18 mouse cellular contexts compared by ENCODE assay signal in the genomic region with DNA sequence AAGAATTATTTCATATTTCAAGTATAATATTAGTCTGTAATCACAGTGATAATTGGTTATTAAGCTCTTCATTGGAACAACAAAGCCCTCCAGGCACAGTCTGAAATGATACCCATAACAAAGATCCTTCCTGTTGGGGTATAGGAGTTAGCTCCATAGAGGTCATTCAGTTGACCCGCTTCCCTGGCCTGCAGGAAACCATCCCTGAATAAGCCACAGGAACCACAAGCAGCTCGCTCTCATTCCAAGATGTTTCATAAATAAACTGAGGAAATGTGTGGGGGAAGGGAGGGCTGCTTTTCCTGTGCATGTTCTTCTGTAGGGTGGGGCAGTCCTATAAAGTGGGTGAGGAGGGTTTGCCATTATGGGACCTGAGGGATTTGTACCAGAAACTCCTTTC. TPM values are rescaled to one million over a fixed set of nuclear protein-coding genes. Genes with fewer than 3 reads are reported as not detected.
A peak's percentile ranks its signal among the peaks of the same experiment; 100 is the strongest.
DNase-seq lines count a peak whose midpoint lies in the region; ATAC-seq and TF ChIP-seq lines count a peak whose summit lies in the region.
"Had no signal": no experiment of that assay in that cellular context is flagged by ENCODE, and none has a peak within 500 bp of the region (broad histone marks: within the 10 kb centered on the region; RNA-seq: fewer than 3 reads in every experiment).

No protein-coding gene starts in this region.

- DNase-seq in hindbrain, embryonic 11.5 days (ENCODE audit: low spot score) = peak; percentile 3
- peak; percentile 42 for DNase-seq in lung, embryonic 14.5 days
- DNase-seq in lung, adult 2 months = no peak
- DNase-seq in lung, postnatal 0 days (ENCODE audit: low spot score) = no peak
- peak; percentile 2 for DNase-seq in yolk sac, embryonic 10.5 days (ENCODE audit: low spot score)
- DNase-seq in cerebellum, postnatal 14 days = no peak
- no peak for DNase-seq in urinary bladder, postnatal 14 days (ENCODE audit: low spot score)
- DNase-seq: cerebellum, adult 9-11 months; gastrocnemius, postnatal 25 days; heart, postnatal 36 days; liver, postnatal 0 days; midbrain, embryonic 14.5 days; thymus, postnatal 25 days had no signal

- H3K27me3 ChIP-seq in hindbrain, embryonic 11.5 days (ENCODE audit: control insufficient read depth, insufficient read depth, low read length) = no peaks in the 10 kb centered on the region
- no peaks in the 10 kb centered on the region for H3K27me3 ChIP-seq in hindbrain, embryonic 12.5 days
- no peaks in the 10 kb centered on the region for H3K27me3 ChIP-seq in lung, embryonic 14.5 days (ENCODE audit: insufficient read depth, low read length)
- H3K27me3 ChIP-seq in lung, postnatal 0 days (replicated peaks; ENCODE audit: insufficient read depth, low read length) = no peaks in the 10 kb centered on the region
- H3K27me3 ChIP-seq: hindbrain, embryonic 15.5 days; limb, embryonic 12.5 days; neural tube, embryonic 12.5 days had no signal

- TF ChIP-seq CTCF in lung, embryonic 14.5 days (IDR thresholded peaks at IDR 0.05; ENCODE audit: low read depth) = no peak
- TF ChIP-seq CTCF in lung, adult 2 months (IDR thresholded peaks at IDR 0.05; ENCODE audit: insufficient read depth, low read length) = no peak
- no peak for TF ChIP-seq CTCF in lung, postnatal 0 days (IDR thresholded peaks at IDR 0.05)

- no peaks in the 10 kb centered on the region for H3K4me1 ChIP-seq in hindbrain, embryonic 11.5 days (replicated peaks; ENCODE audit: control insufficient read depth, insufficient read depth, low read length)
- no peaks in the 10 kb centered on the region for H3K4me1 ChIP-seq in hindbrain, embryonic 12.5 days
- H3K4me1 ChIP-seq in lung, embryonic 14.5 days (ENCODE audit: insufficient read depth) = no peaks in the 10 kb centered on the region
- H3K4me1 ChIP-seq in lung, adult 2 months (ENCODE audit: control insufficient read depth, insufficient read depth, low read length) = no peaks in the 10 kb centered on the region
- H3K4me1 ChIP-seq in lung, postnatal 0 days (ENCODE audit: insufficient read depth, low read depth, low read length) = no peaks in the 10 kb centered on the region
- H3K4me1 ChIP-seq: hindbrain, embryonic 15.5 days; neural tube, embryonic 12.5 days had no signal

- no peak for TF ChIP-seq POLR2A in lung, adult 2 months (IDR thresholded peaks at IDR 0.05; ENCODE audit: borderline replicate concordance, extremely low read depth, low read depth, low read length)

- ATAC-seq in hindbrain, embryonic 11.5 days (ENCODE audit: low FRiP score) = no peak
- no peak for ATAC-seq in hindbrain, embryonic 12.5 days (ENCODE audit: low FRiP score)
- no peak; the same call in 1 of the 2 replicates for ATAC-seq in lung, embryonic 14.5 days (ENCODE audit: insufficient read depth)
- ATAC-seq in lung, postnatal 0 days = peak; percentile 41; the same call in 1 of the 2 replicates
- ATAC-seq: liver, postnatal 0 days had no signal

- no peaks in the 10 kb centered on the region for H3K36me3 ChIP-seq in hindbrain, embryonic 11.5 days (ENCODE audit: control insufficient read depth, insufficient read depth, low read length)
- H3K36me3 ChIP-seq in hindbrain, embryonic 12.5 days = no peaks in the 10 kb centered on the region
- H3K36me3 ChIP-seq in lung, embryonic 14.5 days (ENCODE audit: insufficient read depth) = no peaks in the 10 kb centered on the region
- H3K36me3 ChIP-seq in lung, postnatal 0 days (ENCODE audit: insufficient read depth, low read length) = no peaks in the 10 kb centered on the region
- H3K36me3 ChIP-seq: hindbrain, embryonic 15.5 days; limb, embryonic 12.5 days; neural tube, embryonic 12.5 days had no signal

- no peak overlapping the region for H3K4me3 ChIP-seq in hindbrain, embryonic 11.5 days (ENCODE audit: low read depth, low read length)
- no peak overlapping the region for H3K4me3 ChIP-seq in hindbrain, embryonic 12.5 days
- no peak overlapping the region for H3K4me3 ChIP-seq in lung, embryonic 14.5 days (ENCODE audit: low read depth, low read length)
- H3K4me3 ChIP-seq in lung, adult 2 months (replicated peaks; ENCODE audit: extremely low read depth, low read depth, low read length) = no peak overlapping the region
- H3K4me3 ChIP-seq in lung, postnatal 0 days (ENCODE audit: low read depth, low read length) = no peak overlapping the region
- H3K4me3 ChIP-seq: hindbrain, embryonic 15.5 days; limb, embryonic 12.5 days; neural tube, embryonic 12.5 days had no signal

- H3K9me3 ChIP-seq in hindbrain, embryonic 11.5 days (ENCODE audit: control insufficient read depth, low read length) = no peaks in the 10 kb centered on the region
- H3K9me3 ChIP-seq in hindbrain, embryonic 12.5 days (replicated peaks) = no peaks in the 10 kb centered on the region
- no peaks in the 10 kb centered on the region for H3K9me3 ChIP-seq in lung, embryonic 14.5 days (ENCODE audit: low read depth, low read length)
- no peaks in the 10 kb centered on the region for H3K9me3 ChIP-seq in lung, postnatal 0 days (ENCODE audit: low read length)
- H3K9me3 ChIP-seq: hindbrain, embryonic 15.5 days; limb, embryonic 12.5 days; neural tube, embryonic 12.5 days had no signal

- WGBS in hindbrain, embryonic 11.5 days = 71% methylated on average over 2 of the region's 2 CpGs
- WGBS in hindbrain, embryonic 12.5 days = 81% methylated on average over 2 of the region's 2 CpGs
- WGBS in lung, embryonic 14.5 days = 53% methylated on average over 2 of the region's 2 CpGs
- 53% methylated on average over 2 of the region's 2 CpGs for WGBS in lung, adult 2 months
- 56% methylated on average over 2 of the region's 2 CpGs for WGBS in lung, postnatal 0 days

- H3K9ac ChIP-seq in hindbrain, embryonic 11.5 days (ENCODE audit: low read depth, low read length) = no peak overlapping the region
- H3K9ac ChIP-seq in hindbrain, embryonic 12.5 days = no peak overlapping the region
- no peak overlapping the region for H3K9ac ChIP-seq in lung, embryonic 14.5 days
- no peak overlapping the region for H3K9ac ChIP-seq in lung, postnatal 0 days (replicated peaks; ENCODE audit: low read depth)
- H3K9ac ChIP-seq: hindbrain, embryonic 15.5 days; limb, embryonic 12.5 days; liver, postnatal 0 days; neural tube, embryonic 12.5 days had no signal

- H3K27ac ChIP-seq in hindbrain, embryonic 11.5 days (ENCODE audit: low read depth, low read length) = no peak overlapping the region
- no peak overlapping the region for H3K27ac ChIP-seq in hindbrain, embryonic 12.5 days
- no peak overlapping the region for H3K27ac ChIP-seq in lung, embryonic 14.5 days (ENCODE audit: low read depth)
- no peak overlapping the region for H3K27ac ChIP-seq in lung, postnatal 0 days (ENCODE audit: low read length)
- H3K27ac ChIP-seq: hindbrain, embryonic 15.5 days; limb, embryonic 12.5 days; neural tube, embryonic 12.5 days had no signal

- H3K4me2 ChIP-seq in hindbrain, embryonic 11.5 days (replicated peaks; ENCODE audit: low read depth, low read length) = no peak overlapping the region
- no peak overlapping the region for H3K4me2 ChIP-seq in hindbrain, embryonic 12.5 days (replicated peaks)
- H3K4me2 ChIP-seq in lung, embryonic 14.5 days = no peak overlapping the region
- no peak overlapping the region for H3K4me2 ChIP-seq in lung, postnatal 0 days (replicated peaks; ENCODE audit: low read depth, low read length)
- H3K4me2 ChIP-seq: hindbrain, embryonic 15.5 days; limb, embryonic 12.5 days; liver, embryonic 11.5 days; neural tube, embryonic 12.5 days had no signal

- TF ChIP-seq EP300 in lung, postnatal 0 days (IDR thresholded peaks at IDR 0.05) = peak; percentile 33; the same call in 1 of the 2 replicates

RNA-seq across cellular contexts. Expression of a gene that starts 27.5 kb away (rescaled TPM):
- 10.4 and 11.1 TPM in 2 replicates for polyA plus RNA-seq in hindbrain, embryonic 11.5 days (2014; fragmentation: Nextera tagmentation; extraction: Ambion mirVana)
- polyA plus RNA-seq in hindbrain, embryonic 12.5 days (2016; fragmentation: Nextera tagmentation; extraction: Ambion mirVana) = 7.1 and 8.6 TPM in 2 replicates
- polyA plus RNA-seq in lung, embryonic 14.5 days (2014; fragmentation: Nextera tagmentation; extraction: Ambion mirVana) = 1.1 and 1.4 TPM in 2 replicates
- polyA plus RNA-seq in lung, adult 2 months (2012; rRNA removed) = 0.43 and 0.71 TPM in 2 replicates
- 0.50 and 0.51 TPM in 2 replicates for polyA plus RNA-seq in lung, postnatal 0 days (2015; fragmentation: Nextera tagmentation; extraction: Ambion mirVana)

Comparison
In these comparisons a context has a peak if more than half of its experiments do, and no peak if none do; other contexts are left out.
1. DNase-seq: peak in hindbrain, embryonic 11.5 days (single experiment), lung, embryonic 14.5 days (single experiment) and yolk sac, embryonic 10.5 days (single experiment); none in lung, adult 2 months (single experiment), lung, postnatal 0 days (single experiment), cerebellum, postnatal 14 days (0 of 2) and urinary bladder, postnatal 14 days (single experiment).